Mouse (Mus musculus): ENCODE data around the gene Bloc1s1.

DNA sequence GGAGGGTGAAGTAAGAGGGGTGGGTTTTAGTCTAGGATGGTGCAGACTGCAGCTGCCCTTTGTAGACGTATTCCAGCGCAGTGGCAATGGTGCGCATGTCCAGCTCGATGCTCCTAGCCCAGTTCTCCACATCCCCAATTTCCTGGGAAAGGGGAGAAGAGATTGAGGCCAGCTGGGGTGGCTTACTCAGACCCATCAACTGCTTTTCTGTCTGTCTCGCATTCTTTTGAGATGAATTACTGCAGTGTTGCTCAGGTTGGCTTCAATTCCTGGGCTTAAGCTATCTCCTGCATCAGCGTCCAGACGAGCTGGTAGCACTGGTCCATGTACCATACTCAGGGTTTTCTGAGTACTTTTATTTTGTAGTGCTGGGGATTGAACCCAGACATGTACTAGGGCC lies 3.9 kb downstream of the Bloc1s1 start:
- no peak for TF ChIP-seq GABPA (IDR thresholded peaks at IDR 0.05; ENCODE audit: low read depth, low read length)
- no peak for TF ChIP-seq ETS1 (IDR thresholded peaks at IDR 0.05; ENCODE audit: low read depth, low read length)
- TF ChIP-seq MAX (IDR thresholded peaks at IDR 0.05; ENCODE audit: low read length): no peak
- no peak for TF ChIP-seq E2F4 (IDR thresholded peaks at IDR 0.05; ENCODE audit: borderline replicate concordance, low read depth, low read length)
- no peak for TF ChIP-seq HCFC1 (IDR thresholded peaks at IDR 0.05; ENCODE audit: low read depth, low read length)
- no peak for TF ChIP-seq CTCF (IDR thresholded peaks at IDR 0.05 in 2 of 3, conservative IDR thresholded peaks at IDR 0.05 in 1 of 3; ENCODE audit: control insufficient read depth in 1 of 3, insufficient read depth in 1 of 3, low read depth in 2 of 3, low read length in 3 of 3, poor library complexity in 1 of 3, severe bottlenecking in 1 of 3)
- TF ChIP-seq POLR2A (IDR thresholded peaks at IDR 0.05; ENCODE audit: control insufficient read depth in 1 of 2, insufficient read depth in 1 of 2, low read depth in 1 of 2, low read length in 2 of 2, poor library complexity in 1 of 2): no peak
- no peak for TF ChIP-seq SMC3 (IDR thresholded peaks at IDR 0.05; ENCODE audit: low read depth, low read length)
- TF ChIP-seq USF1 (IDR thresholded peaks at IDR 0.05; ENCODE audit: low read depth, low read length): no peak
- TF ChIP-seq SIN3A (IDR thresholded peaks at IDR 0.05; ENCODE audit: low read length): no peak
- TF ChIP-seq TAL1 (IDR thresholded peaks at IDR 0.05; ENCODE audit: low read length): no peak
- no peak for TF ChIP-seq ZMIZ1 (IDR thresholded peaks at IDR 0.05; ENCODE audit: low read depth, low read length)
- no peak for TF ChIP-seq TCF12 (IDR thresholded peaks at IDR 0.05; ENCODE audit: low read depth, low read length)
- TF ChIP-seq POLR2AphosphoS5 (IDR thresholded peaks at IDR 0.05; ENCODE audit: borderline replicate concordance, low read depth, low read length): no peak
